Mouse (Mus musculus) adrenal gland (tissue): Measurements from ENCODE around the gene Phxr2.

Experiments used
- intact Hi-C: fragments of 180-260 bp; cut with DNase I; formaldehyde crosslinking; loops from one replicate; pipeline ENCODE4 v1.15.1; 2025

The Phxr2 gene

GRCm38 (mm10) chr10:99105522-99105921 lies 20.6 kb downstream of the Phxr2 start:
- intact Hi-C loops, result loop anchor here (10.0 kb wide), 1 partner anchor 479 kb away; no protein-coding TSS in a partner anchor

GRCm38 (mm10) chr10:99097374-99097773 lies 28.8 kb downstream of the Phxr2 start:
- intact Hi-C loops, result loop anchor here (2.0 to 5.0 kb wide), 2 partner anchors 55 to 521 kb away; no protein-coding TSS in a partner anchor

GRCm38 (mm10) chr10:99095114-99095513 lies 31.0 kb downstream of the Phxr2 start:
- intact Hi-C loops, result loop anchor here (5.0 kb wide), 1 partner anchor 57 kb away; no protein-coding TSS in a partner anchor

GRCm38 (mm10) chr10:99093364-99093763 lies 32.8 kb downstream of the Phxr2 start:
- intact Hi-C loops, result no loop called here

- intact Hi-C loops, result loop anchor here (5.0 kb wide), 1 partner anchor 173 kb away; no protein-coding TSS in a partner anchor
Measured at GRCm38 (mm10) chr10:99089906-99090305, 36.2 kb downstream of the Phxr2 start.

GRCm38 (mm10) chr10:99086029-99086428 lies 40.1 kb downstream of the Phxr2 start:
- intact Hi-C loops, result loop anchor here (5.0 kb wide), 1 partner anchor 169 kb away; no protein-coding TSS in a partner anchor

GRCm38 (mm10) chr10:99085240-99085587 lies 40.9 kb downstream of the Phxr2 start:
- intact Hi-C loops, result loop anchor here (2.0 to 5.0 kb wide), 3 partner anchors 168 to 1372 kb away; no protein-coding TSS in a partner anchor

- intact Hi-C loops, result loop anchor here (2.0 to 5.0 kb wide), 3 partner anchors 167 to 1372 kb away; no protein-coding TSS in a partner anchor
Measured at GRCm38 (mm10) chr10:99084397-99085239, 41.5 kb downstream of the Phxr2 start.

GRCm38 (mm10) chr10:99083431-99084003 lies 42.6 kb downstream of the Phxr2 start:
- intact Hi-C loops, result loop anchor here (2.0 kb wide), 2 partner anchors 589 to 1371 kb away; no protein-coding TSS in a partner anchor

- intact Hi-C loops, result no loop called here
Measured at GRCm38 (mm10) chr10:99081569-99081990, 44.5 kb downstream of the Phxr2 start.

- intact Hi-C loops, result no loop called here
Measured at GRCm38 (mm10) chr10:99078621-99079020, 47.5 kb downstream of the Phxr2 start.

- intact Hi-C loops, result no loop called here
Measured at GRCm38 (mm10) chr10:99076113-99076895, 49.8 kb downstream of the Phxr2 start.
